Mouse (Mus musculus) cerebellum, adult 2 months (tissue): ENCODE measurements around the gene Zbed6. TPM values are rescaled to one million over a fixed set of nuclear protein-coding genes. Genes with fewer than 3 reads are reported as not detected.

Source experiments
- DNase-seq, 2 experiments: peaks; one replicate each; pipeline ENCODE4 v3.0.0; 2021
- H3K27ac ChIP-seq: fragments of 200-500 bp; 2 replicates; pipeline ENCODE4 v1.5.1; 2012; ENCODE audit warnings: low read length, control low read depth, inconsistent platforms; ENCODE audit not compliant: insufficient read depth
- H3K27me3 ChIP-seq: fragments of 200-500 bp; 2 replicates; pipeline ENCODE4 v1.6.1; 2012; ENCODE audit warnings: inconsistent platforms, mild to moderate bottlenecking, low read length, moderate library complexity; ENCODE audit not compliant: control insufficient read depth, insufficient read depth
- H3K4me1 ChIP-seq: fragments of 200-500 bp; 2 replicates; pipeline ENCODE4 v1.6.1; 2011; ENCODE audit warnings: low read length; ENCODE audit not compliant: control insufficient read depth, insufficient read depth
- H3K4me3 ChIP-seq: fragments of 200-500 bp; replicated peaks from 2 replicates; pipeline ENCODE3; 2011; ENCODE audit warnings: mild to moderate bottlenecking, low read depth, low read length, control low read depth; ENCODE audit not compliant: insufficient read depth
- CTCF ChIP-seq: fragments of 200-500 bp; IDR thresholded peaks from 2 replicates; pipeline ENCODE4 v1.5.1; 2011; ENCODE audit warnings: low read depth, mild to moderate bottlenecking, control low read depth, low read length, moderate library complexity, borderline replicate concordance; ENCODE audit not compliant: insufficient read depth
- POLR2A ChIP-seq: fragments of 200-500 bp; IDR thresholded peaks from 2 replicates; pipeline ENCODE4 v1.6.1; 2011; ENCODE audit warnings: low read length, control low read depth, borderline replicate concordance; ENCODE audit not compliant: insufficient read depth
- WGBS: fragments of 180-500 bp; shearing (Covaris S2); methylation state at CpG from one replicate; pipeline ENCODE4 v1.1.7; 2018; 5-methylcytosine and 5-hydroxymethylcytosine counted together
- polyA plus RNA-seq: library from polyadenylated mRNA; depleted of rRNA; stranded (reverse); fragments of >200 nt; gene quantifications from 2 replicates; pipeline ENCODE4 v1.2.3, GENCODE M21; 2012; rRNA removed

Gene Zbed6
- polyA plus RNA-seq, 1 experiment: 5.5 TPM

GRCm38 (mm10) chr1:133625052-133625451 is 35.6 kb downstream of the Zbed6 start:
- no peak overlapping the region for H3K4me3 ChIP-seq
- no peak overlapping the region for H3K27ac ChIP-seq
- TF ChIP-seq CTCF (no peak), POLR2A (no peak)
- DNase-seq: peak; percentile 49 to 79
- H3K27me3 ChIP-seq: no peaks in the 10 kb centered on the region
- H3K4me1 ChIP-seq: no peaks in the 10 kb centered on the region
- WGBS: 19% methylated on average over 2 of the region's 2 CpGs

GRCm38 (mm10) chr1:133618311-133618710 is 42.4 kb downstream of the Zbed6 start:
- TF ChIP-seq CTCF (no peak), POLR2A (no peak)
- no peak overlapping the region for H3K27ac ChIP-seq
- H3K27me3 ChIP-seq: no peaks in the 10 kb centered on the region
- DNase-seq: no peak
- WGBS: 76% methylated on average over 8 of the region's 8 CpGs
- H3K4me1 ChIP-seq: no peaks in the 10 kb centered on the region
- no peak overlapping the region for H3K4me3 ChIP-seq

DNA sequence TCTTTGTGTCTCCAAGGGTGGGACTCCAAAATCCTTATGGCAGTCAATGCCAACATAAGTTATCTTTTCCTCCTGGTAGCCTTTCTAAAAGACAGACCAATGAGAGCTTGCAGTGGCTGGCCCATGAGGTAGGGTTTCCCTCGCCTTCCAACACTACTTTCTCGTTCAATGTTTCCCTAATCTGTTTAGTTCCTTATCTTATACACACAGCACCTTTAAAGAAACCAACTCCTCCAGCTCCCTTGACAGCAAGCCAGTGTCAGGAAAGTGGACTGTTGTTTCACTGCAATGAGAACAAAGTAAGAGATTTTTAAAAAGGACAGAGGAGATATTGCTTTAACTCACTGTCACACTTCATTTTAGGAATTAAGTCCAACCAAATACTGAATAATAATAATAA is 42.8 kb downstream of the Zbed6 start:
- Histone ChIP-seq H3K4me3 (no peak overlapping the region), H3K27ac (no peak overlapping the region), H3K27me3 (no peaks in the 10 kb centered on the region), H3K4me1 (no peaks in the 10 kb centered on the region)
- no peak for DNase-seq
- TF ChIP-seq CTCF: no peak
- TF ChIP-seq POLR2A: no peak
- WGBS: 67% methylated on average over 2 of the region's 2 CpGs

DNA sequence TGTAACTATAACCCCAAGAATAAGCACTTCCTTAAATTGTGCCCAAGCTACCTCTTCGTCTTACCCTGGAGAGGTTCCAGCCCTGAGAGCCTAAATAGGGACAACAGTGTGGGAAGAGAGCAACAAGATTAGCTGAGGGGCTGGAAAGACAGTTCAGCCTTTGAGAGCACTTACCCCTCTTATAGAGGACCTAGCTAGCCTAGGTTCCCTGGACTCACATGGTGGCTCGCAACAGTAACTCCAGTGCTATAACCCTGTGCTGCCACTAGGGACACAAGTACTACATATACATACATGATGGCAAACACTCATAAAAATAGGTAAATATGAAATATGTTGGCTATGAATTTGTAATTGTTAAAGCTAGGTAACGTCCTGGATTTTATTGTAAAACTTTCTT is 46.9 kb downstream of the Zbed6 start:
- Histone ChIP-seq H3K4me1 (no peaks in the 10 kb centered on the region; the same call in 1 of the 2 replicates), H3K27ac (no peak overlapping the region), H3K4me3 (no peak overlapping the region), H3K27me3 (no peaks in the 10 kb centered on the region)
- 75% methylated on average over 3 of the region's 3 CpGs for WGBS
- no peak for DNase-seq
- no peak for TF ChIP-seq POLR2A
- peak; percentile 14; the same call in 1 of the 2 replicates for TF ChIP-seq CTCF

- H3K4me3 ChIP-seq: no peak overlapping the region
- no peaks in the 10 kb centered on the region for H3K27me3 ChIP-seq
- no peak for DNase-seq
- H3K4me1 ChIP-seq: no peaks in the 10 kb centered on the region; the same call in 1 of the 2 replicates
- no peak overlapping the region for H3K27ac ChIP-seq
- TF ChIP-seq POLR2A (no peak), CTCF (no peak)
- 70% methylated on average over 1 of the region's 1 CpGs for WGBS
Measured at GRCm38 (mm10) chr1:133611436-133611835, 49.2 kb downstream of the Zbed6 start.

GRCm38 (mm10) chr1:133610601-133611000 is 50.1 kb downstream of the Zbed6 start:
- TF ChIP-seq POLR2A (no peak), CTCF (no peak)
- no peak for DNase-seq
- 50% methylated on average over 6 of the region's 6 CpGs for WGBS
- Histone ChIP-seq H3K27ac (no peak overlapping the region), H3K27me3 (no peaks in the 10 kb centered on the region), H3K4me1 (no peaks in the 10 kb centered on the region; the same call in 1 of the 2 replicates), H3K4me3 (no peak overlapping the region)

GRCm38 (mm10) chr1:133609771-133610502 is 50.7 kb downstream of the Zbed6 start, which contains the start of gene Snrpe:
TSS of gene Snrpe (minus strand) at chr1:133610291.
- Histone ChIP-seq H3K27ac (peak within 1 kb of the TSS; percentile 71), H3K27me3 (no peaks in the 10 kb centered on the region), H3K4me1 (no peaks in the 10 kb centered on the region; the same call in 1 of the 2 replicates), H3K4me3 (peak within 1 kb of the TSS; percentile 81)
- TF ChIP-seq CTCF (peak; percentile 94), POLR2A (peak; percentile 68; the same call in 1 of the 2 replicates)
- DNase-seq: peak; percentile 93 to 96
- WGBS: under 1% methylated on average over 73 of the region's 73 CpGs

Other genes with a start within 250 kb of the Zbed6 start
- 13.6 and 15.4 TPM in 2 replicates for gene Sox13, start 236.5 kb downstream of the Zbed6 start, polyA plus RNA-seq
- 102 and 110 TPM in 2 replicates for gene Snrpe, start 50.6 kb downstream of the Zbed6 start, polyA plus RNA-seq
- 5.4 and 5.5 TPM in 2 replicates for gene Gm38394, start 433 bp upstream of the Zbed6 start, polyA plus RNA-seq
- gene Lax1, start 29.2 kb upstream of the Zbed6 start, polyA plus RNA-seq: 0.25 and 0.27 TPM in 2 replicates
- gene Atp2b4, start 140.2 kb upstream of the Zbed6 start, polyA plus RNA-seq: 18.7 and 19.8 TPM in 2 replicates
- gene Optc, start 247.1 kb upstream of the Zbed6 start, polyA plus RNA-seq: 2.2 and 2.4 TPM in 2 replicates